ENCODE assay signal across 8 mouse cellular contexts in the genomic region with DNA sequence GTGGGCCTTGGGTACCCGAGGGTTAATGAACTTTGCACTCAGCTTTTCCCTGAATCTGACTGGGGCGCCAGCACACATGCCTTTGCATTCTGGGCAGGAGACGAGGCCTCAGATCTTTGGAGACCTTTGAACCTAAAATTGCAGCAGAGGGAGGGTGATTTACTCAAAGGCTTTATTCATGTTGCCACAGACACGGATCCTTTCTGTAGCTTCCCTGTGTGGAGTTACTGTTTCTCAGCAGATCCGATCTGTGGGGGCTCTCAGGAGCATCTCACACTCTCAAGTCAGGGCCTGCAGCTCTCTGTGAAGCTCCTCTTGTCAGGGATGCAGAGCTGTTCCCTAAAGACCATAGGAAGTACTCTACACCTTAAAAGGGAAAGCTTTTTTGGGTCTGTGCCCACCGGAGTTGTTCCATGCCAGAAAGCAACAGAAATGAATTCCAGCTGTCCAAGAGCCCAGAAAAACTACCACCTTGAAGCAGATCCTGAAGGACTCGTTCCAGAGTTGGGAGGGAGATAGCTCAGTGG. TPM values are rescaled to one million over a fixed set of nuclear protein-coding genes. Genes with fewer than 3 reads are reported as not detected.
DNase-seq lines count a peak whose midpoint lies in the region; ATAC-seq and TF ChIP-seq lines count a peak whose summit lies in the region.

No protein-coding gene starts in this region.

- no peak for TF ChIP-seq EP300 in liver, embryonic 14.5 days (IDR thresholded peaks at IDR 0.05; ENCODE audit: low read depth)

- H3K9ac ChIP-seq in liver, embryonic 14.5 days (replicated peaks): no peak overlapping the region
- no peak overlapping the region for H3K9ac ChIP-seq in embryonic facial prominence, embryonic 13.5 days

- no peak overlapping the region for H3K27ac ChIP-seq in liver, embryonic 14.5 days
- H3K27ac ChIP-seq in embryonic facial prominence, embryonic 13.5 days: peak overlapping the region; percentile 55
- H3K27ac ChIP-seq in kidney, adult 2 months (ENCODE audit: insufficient read depth, low read depth, low read length): peak overlapping the region; percentile 47

- H3K4me3 ChIP-seq in liver, embryonic 14.5 days (ENCODE audit: insufficient read depth in 1 of 2, low read depth in 2 of 2, low read length in 2 of 2): no peak overlapping the region
- H3K4me3 ChIP-seq in embryonic facial prominence, embryonic 13.5 days: no peak overlapping the region
- no peak overlapping the region for H3K4me3 ChIP-seq in kidney, adult 2 months (ENCODE audit: insufficient read depth, low read depth, low read length)

- H3K9me3 ChIP-seq in liver, embryonic 14.5 days (ENCODE audit: control insufficient read depth, low read length): no peaks in the 10 kb centered on the region
- H3K9me3 ChIP-seq in embryonic facial prominence, embryonic 13.5 days: no peaks in the 10 kb centered on the region

- no peak for TF ChIP-seq POLR2A in kidney, adult 2 months (IDR thresholded peaks at IDR 0.05; ENCODE audit: low read depth, low read length)

- DNase-seq in liver, embryonic 14.5 days (ENCODE audit: low read depth in 3 of 3, low spot score in 3 of 3): no peak
- DNase-seq in liver: no peak
- DNase-seq in kidney, adult 2 months: peak; percentile 95
- DNase-seq in neural tube, embryonic 10.5 days (ENCODE audit: extremely low spot score, low spot score): peak; percentile 38
- no peak for DNase-seq in thymus, postnatal 14 days
- DNase-seq in thymus, postnatal 10 days (ENCODE audit: low spot score in 2 of 2): no peak
- DNase-seq in layer of hippocampus, adult 9-10 months (ENCODE audit: low spot score): no peak

- 36% methylated on average over 7 of the region's 7 CpGs for WGBS in liver, embryonic 14.5 days (ENCODE audit: insufficient replicate concordance)
- 7% methylated on average over 7 of the region's 7 CpGs for WGBS in embryonic facial prominence, embryonic 13.5 days
- WGBS in kidney, adult 2 months: 16% methylated on average over 7 of the region's 7 CpGs

- no peak overlapping the region for H3K4me2 ChIP-seq in liver, embryonic 14.5 days (ENCODE audit: low read depth)
- no peak overlapping the region for H3K4me2 ChIP-seq in embryonic facial prominence, embryonic 13.5 days

- 0 out of 2 replicates have a peak, but pooled peaks have one; percentile 26 for ATAC-seq in liver, embryonic 14.5 days (ENCODE audit: insufficient read depth)
- ATAC-seq in embryonic facial prominence, embryonic 13.5 days (ENCODE audit: insufficient number of reproducible peaks, insufficient read depth, low FRiP score, low TSS enrichment, low read depth): no peak

- H3K36me3 ChIP-seq in liver, embryonic 14.5 days (replicated peaks; ENCODE audit: control insufficient read depth, insufficient read depth, low read depth): no peaks in the 10 kb centered on the region
- H3K36me3 ChIP-seq in embryonic facial prominence, embryonic 13.5 days: no peaks in the 10 kb centered on the region
- no peaks in the 10 kb centered on the region for H3K36me3 ChIP-seq in kidney, adult 2 months (ENCODE audit: control insufficient read depth, insufficient read depth, low read length)

- H3K27me3 ChIP-seq in liver, embryonic 14.5 days (ENCODE audit: control insufficient read depth, insufficient read depth, low read length): no peaks in the 10 kb centered on the region
- H3K27me3 ChIP-seq in embryonic facial prominence, embryonic 13.5 days: no peaks in the 10 kb centered on the region
- no peaks in the 10 kb centered on the region for H3K27me3 ChIP-seq in kidney, adult 2 months (replicated peaks; ENCODE audit: control insufficient read depth, insufficient read depth, low read length)

- TF ChIP-seq CTCF in liver, embryonic 14.5 days (IDR thresholded peaks at IDR 0.05; ENCODE audit: low read depth): no peak
- TF ChIP-seq CTCF in kidney, adult 2 months (conservative IDR thresholded peaks at IDR 0.05; ENCODE audit: insufficient read depth, insufficient read length, low read depth, low read length): no peak

- H3K4me1 ChIP-seq in liver, embryonic 14.5 days (replicated peaks; ENCODE audit: control insufficient read depth in 2 of 2, insufficient read depth in 2 of 2, low read length in 1 of 2): peaks cover 0 to 17% of the 10 kb centered on the region in 2 experiments; a peak in 2 of 4 replicates
- H3K4me1 ChIP-seq in embryonic facial prominence, embryonic 13.5 days: peaks cover 46% of the 10 kb centered on the region
- peaks cover 22% of the 10 kb centered on the region; the same call in 1 of the 2 replicates for H3K4me1 ChIP-seq in kidney, adult 2 months (ENCODE audit: control insufficient read depth, insufficient read depth, low read length)

RNA-seq across cellular contexts. Expression of a gene that starts 20.0 kb away (rescaled TPM):
- polyA plus RNA-seq in liver, embryonic 14.5 days (2012; rRNA removed): 0.50 and 0.64 TPM in 2 replicates
- 0.83 and 0.85 TPM in 2 replicates for polyA plus RNA-seq in liver, embryonic 14.5 days (2014; fragmentation: Nextera tagmentation; extraction: Ambion mirVana)
- 0.59 and 1.3 TPM in 2 replicates for polyA plus RNA-seq in embryonic facial prominence, embryonic 13.5 days (2015; fragmentation: Nextera tagmentation; extraction: Ambion mirVana)
- 7.8 and 10.1 TPM in 2 replicates for polyA plus RNA-seq in kidney, adult 2 months (2012; rRNA removed)

Comparison
In these comparisons a context has a peak if more than half of its experiments do, and no peak if none do; other contexts are left out.
1. DNase-seq: peak in kidney, adult 2 months (single experiment) and neural tube, embryonic 10.5 days (single experiment); none in liver, embryonic 14.5 days (0 of 3), liver (single experiment), thymus, postnatal 14 days (single experiment), thymus, postnatal 10 days (0 of 2) and layer of hippocampus, adult 9-10 months (single experiment).